In the genomic region with DNA sequence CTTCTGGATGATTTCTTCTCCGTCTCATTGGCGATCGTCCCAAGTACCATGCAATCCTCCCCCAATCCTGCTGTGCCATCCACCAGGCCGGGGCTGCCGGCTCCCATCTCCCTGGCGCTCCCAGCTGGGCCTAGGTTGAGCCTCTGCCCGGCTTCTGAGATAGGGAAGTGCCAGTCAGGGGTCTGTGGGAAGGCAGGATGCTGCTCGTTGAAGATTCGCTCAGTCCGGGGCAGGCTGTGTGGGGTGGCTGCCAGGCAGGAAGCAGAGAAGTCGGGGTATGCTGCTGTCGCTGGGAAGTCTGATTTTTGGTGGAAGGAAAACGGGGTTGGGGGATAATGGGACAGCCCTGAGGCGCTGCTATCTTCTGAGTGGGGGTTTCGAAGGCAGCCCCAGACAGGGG, we compare ENCODE assay signal across 11 mouse cellular contexts. TPM values are rescaled to one million over a fixed set of nuclear protein-coding genes. Genes with fewer than 3 reads are reported as not detected.
DNase-seq lines count a peak whose midpoint lies in the region; ATAC-seq lines count a peak whose summit lies in the region.
"Had no signal": no experiment of that assay in that cellular context is flagged by ENCODE, and none has a peak within 500 bp of the region (broad histone marks: within the 10 kb centered on the region; RNA-seq: fewer than 3 reads in every experiment).

No protein-coding gene starts in this region.

- no peak overlapping the region for H3K27ac ChIP-seq in embryonic facial prominence, embryonic 11.5 days (replicated peaks; ENCODE audit: low read depth, low read length)
- peak overlapping the region; percentile 63 for H3K27ac ChIP-seq in heart, embryonic 16.5 days (ENCODE audit: low read length)
- no peak overlapping the region; the same call in 1 of the 2 replicates for H3K27ac ChIP-seq in limb, embryonic 11.5 days (replicated peaks; ENCODE audit: low read depth, low read length)
- H3K27ac ChIP-seq: liver, embryonic 15.5 days had no signal

- ATAC-seq in embryonic facial prominence, embryonic 11.5 days (replicated peaks; ENCODE audit: insufficient number of reproducible peaks, low FRiP score, low TSS enrichment, low read depth) = no peak
- no peak for ATAC-seq in heart, embryonic 16.5 days (replicated peaks; ENCODE audit: extremely low read depth, insufficient read depth, low FRiP score)
- no peak for ATAC-seq in limb, embryonic 11.5 days (ENCODE audit: insufficient number of reproducible peaks, low FRiP score, low TSS enrichment, low read depth)
- ATAC-seq in activated CD4-positive, CD25-positive, alpha-beta regulatory T cell, adult 4 months = no peak

- no peaks in the 10 kb centered on the region for H3K27me3 ChIP-seq in embryonic facial prominence, embryonic 11.5 days (ENCODE audit: control insufficient read depth, insufficient read depth, low read length)
- H3K27me3 ChIP-seq in heart, embryonic 16.5 days (ENCODE audit: control insufficient read depth, insufficient read depth, low read length) = peaks cover 7% of the 10 kb centered on the region; the same call in 1 of the 2 replicates
- 0 out of 2 replicates have a peak, but pooled peaks cover 2% of the 10 kb centered on the region for H3K27me3 ChIP-seq in limb, embryonic 11.5 days (ENCODE audit: control insufficient read depth, insufficient read depth, low read length)

- 0 out of 2 replicates have a peak overlapping the region, but pooled peaks have one; percentile 19 for H3K9ac ChIP-seq in embryonic facial prominence, embryonic 11.5 days (replicated peaks; ENCODE audit: low read length)
- peak overlapping the region; percentile 53 for H3K9ac ChIP-seq in heart, embryonic 16.5 days (ENCODE audit: low read length)
- peak overlapping the region; percentile 56 for H3K9ac ChIP-seq in limb, embryonic 11.5 days (ENCODE audit: low read length)
- H3K9ac ChIP-seq: liver, embryonic 15.5 days had no signal

- no peak overlapping the region for H3K4me3 ChIP-seq in embryonic facial prominence, embryonic 11.5 days (ENCODE audit: low read depth, low read length)
- H3K4me3 ChIP-seq in heart, embryonic 16.5 days (ENCODE audit: low read length) = peak overlapping the region; percentile 36
- H3K4me3 ChIP-seq in limb, embryonic 11.5 days (ENCODE audit: low read depth, low read length) = peak overlapping the region; percentile 18
- H3K4me3 ChIP-seq: erythroblast, embryonic 14.5 days; liver, embryonic 15.5 days had no signal

- peak; percentile 34 for DNase-seq in kidney, adult 18-20 months
- DNase-seq in kidney, adult 8-10 months = no peak
- DNase-seq in embryonic facial prominence, embryonic 11.5 days (ENCODE audit: low spot score) = no peak
- DNase-seq in limb, embryonic 11.5 days (ENCODE audit: low spot score) = no peak
- no peak for DNase-seq in left cerebral cortex, postnatal 36 days (ENCODE audit: low spot score in 2 of 2)
- DNase-seq in c-Kit-positive CD71-positive TER-119-positive erythroid progenitor cells, embryonic 14.5 days (ENCODE audit: low spot score) = no peak
- DNase-seq: thymus, postnatal 4 days had no signal

- peaks cover 9% of the 10 kb centered on the region for H3K4me1 ChIP-seq in embryonic facial prominence, embryonic 11.5 days (ENCODE audit: control insufficient read depth, insufficient read depth, low read length)
- H3K4me1 ChIP-seq in heart, embryonic 16.5 days (ENCODE audit: control insufficient read depth, insufficient read depth, low read length) = peaks cover 18% of the 10 kb centered on the region
- H3K4me1 ChIP-seq in limb, embryonic 11.5 days (ENCODE audit: control insufficient read depth, insufficient read depth, low read length) = peaks cover 70% of the 10 kb centered on the region
- H3K4me1 ChIP-seq: liver, embryonic 15.5 days had no signal

- H3K4me2 ChIP-seq in embryonic facial prominence, embryonic 11.5 days (ENCODE audit: low read depth, low read length) = no peak overlapping the region
- peak overlapping the region; percentile 54 for H3K4me2 ChIP-seq in heart, embryonic 16.5 days (ENCODE audit: low read depth, low read length)
- peak overlapping the region; percentile 39 for H3K4me2 ChIP-seq in limb, embryonic 11.5 days (ENCODE audit: low read depth, severe bottlenecking)
- H3K4me2 ChIP-seq: liver, embryonic 15.5 days had no signal

- intact Hi-C loops in left cerebral cortex, postnatal 36 days (cut with DNase I) = no loop called here

- H3K9me3 ChIP-seq in embryonic facial prominence, embryonic 11.5 days (replicated peaks; ENCODE audit: control insufficient read depth, low read length) = no peaks in the 10 kb centered on the region
- no peaks in the 10 kb centered on the region for H3K9me3 ChIP-seq in heart, embryonic 16.5 days (replicated peaks; ENCODE audit: control insufficient read depth, low read length)
- no peaks in the 10 kb centered on the region for H3K9me3 ChIP-seq in limb, embryonic 11.5 days (ENCODE audit: control insufficient read depth, low read length)
- H3K9me3 ChIP-seq: liver, embryonic 15.5 days had no signal

- H3K36me3 ChIP-seq in embryonic facial prominence, embryonic 11.5 days (replicated peaks; ENCODE audit: control insufficient read depth, insufficient read depth, low read depth, low read length) = no peaks in the 10 kb centered on the region
- H3K36me3 ChIP-seq in heart, embryonic 16.5 days (ENCODE audit: control insufficient read depth, insufficient read depth) = no peaks in the 10 kb centered on the region
- no peaks in the 10 kb centered on the region for H3K36me3 ChIP-seq in limb, embryonic 11.5 days (ENCODE audit: control insufficient read depth, insufficient read depth, low read length)
- H3K36me3 ChIP-seq: liver, embryonic 15.5 days had no signal

- 27% methylated on average over 15 of the region's 15 CpGs for WGBS in embryonic facial prominence, embryonic 11.5 days
- 30% methylated on average over 15 of the region's 15 CpGs for WGBS in heart, embryonic 16.5 days
- WGBS in limb, embryonic 11.5 days = 31% methylated on average over 15 of the region's 15 CpGs

RNA-seq across cellular contexts. Expression of a gene that starts 0.6 kb away (rescaled TPM):
- 4.9 and 6.0 TPM in 2 replicates for polyA plus RNA-seq in embryonic facial prominence, embryonic 11.5 days (2014; fragmentation: Nextera tagmentation; extraction: Ambion mirVana)
- polyA plus RNA-seq in heart, embryonic 16.5 days (2015; fragmentation: Nextera tagmentation; extraction: Ambion mirVana) = 14.9 and 15.0 TPM in 2 replicates
- polyA plus RNA-seq in limb, embryonic 11.5 days (2014; fragmentation: Nextera tagmentation; extraction: Ambion mirVana) = 10.7 and 12.6 TPM in 2 replicates
- total RNA-seq in left cerebral cortex, postnatal 36 days (2021) = under 1 TPM; 0.34 to 0.49 TPM
- not detected for polyA plus RNA-seq in activated CD4-positive, CD25-positive, alpha-beta regulatory T cell, adult 4 months (2017; shearing (Covaris generic))
- polyA plus RNA-seq: erythroblast, embryonic 14.5 days had no signal
